Mouse (Mus musculus): ENCODE measurements around the gene Magea1.
"Not testable (repeated sequence)": the region's sequence is repeated elsewhere in the genome, so short reads cannot be mapped to it uniquely, and the experiment has no call there.

Gene Magea1

DNA sequence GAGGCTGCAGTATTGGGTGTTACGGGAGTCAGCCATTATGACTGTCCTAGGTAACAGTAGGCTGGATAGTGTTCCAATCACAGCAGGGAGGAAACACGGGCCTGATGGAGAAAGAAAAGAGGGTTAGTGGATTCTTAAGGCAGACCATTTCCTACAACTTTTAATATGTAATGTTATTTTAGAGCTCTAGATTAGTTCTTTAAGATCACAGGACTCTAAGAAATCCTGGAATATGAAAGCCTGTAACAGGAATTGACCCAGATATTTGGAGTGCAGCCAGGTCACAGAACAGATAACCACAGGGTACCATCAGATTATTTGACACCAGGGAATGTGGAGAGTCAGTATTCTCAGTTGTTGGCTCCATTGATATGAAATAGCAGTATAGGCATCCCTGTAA is at the start of gene Magea1:
Gene Magea1 (minus strand): TSS at position 101 of the 400 bp plus-strand sequence.
- not testable (repeated sequence) for DNase-seq (ENCODE audit: low spot score)

GRCm38 (mm10) chrX:155128312-155128711 is 38.7 kb upstream of the Magea1 start, which contains the start of gene Cldn34b2:
Gene Cldn34b2 (minus strand): TSS chrX:155128412.
- DNase-seq (ENCODE audit: low spot score), result not testable (repeated sequence)

- DNase-seq (ENCODE audit: low spot score), result no peak
Measured at GRCm38 (mm10) chrX:155098024-155098423, 8.4 kb upstream of the Magea1 start.

GRCm38 (mm10) chrX:155093566-155093965 is 4.0 kb upstream of the Magea1 start, which contains the start of gene Magea2:
Gene Magea2 (minus strand): TSS chrX:155093666.
- not testable (repeated sequence) for DNase-seq (ENCODE audit: low spot score)

DNA sequence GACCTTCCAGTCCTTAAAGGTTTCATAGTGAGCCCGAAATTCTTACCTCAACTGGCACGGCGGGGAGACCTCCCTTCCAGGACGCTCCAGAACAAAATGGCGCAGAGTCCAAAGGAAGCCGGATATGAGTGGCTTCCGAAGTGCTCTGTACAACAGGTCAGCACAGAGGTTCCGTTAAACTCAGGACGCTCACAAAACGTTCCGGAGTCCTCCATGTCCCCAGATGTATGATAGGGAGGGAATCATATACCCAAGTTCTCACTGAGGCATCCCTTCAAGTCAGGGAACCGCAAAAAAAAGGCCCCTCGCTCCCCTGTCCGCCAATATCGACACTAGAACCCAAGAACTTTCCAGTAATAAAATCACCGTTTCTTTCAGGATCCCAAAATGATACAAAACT is 26.5 kb downstream of the Magea1 start, which contains the start of gene Magea5:
Gene Magea5 (minus strand): TSS at position 101 of the 400 bp plus-strand sequence.
- DNase-seq (ENCODE audit: low spot score), result not testable (repeated sequence)
